In genomic region chr6:118379451-118380167, GRCm38 (mm10) we compare ENCODE assay signal across 8 mouse cellular contexts. TPM values are rescaled to one million over a fixed set of nuclear protein-coding genes. Genes with fewer than 3 reads are reported as not detected.
DNase-seq lines count a peak whose midpoint lies in the region; ATAC-seq and TF ChIP-seq lines count a peak whose summit lies in the region.

No protein-coding gene starts in this region.

- H3K27me3 ChIP-seq in kidney, embryonic 14.5 days (ENCODE audit: control insufficient read depth, insufficient read depth, low read length) = no peaks in the 10 kb centered on the region; the same call in 1 of the 2 replicates
- H3K27me3 ChIP-seq in limb, embryonic 14.5 days (ENCODE audit: control insufficient read depth, insufficient read depth, low read length) = no peaks in the 10 kb centered on the region
- no peaks in the 10 kb centered on the region for H3K27me3 ChIP-seq in midbrain, postnatal 0 days (ENCODE audit: insufficient read depth, low read length)
- H3K27me3 ChIP-seq in stomach, embryonic 16.5 days (ENCODE audit: control insufficient read depth, insufficient read depth, low read length) = 0 out of 2 replicates have a peak, but pooled peaks cover 3% of the 10 kb centered on the region

- H3K27ac ChIP-seq in kidney, embryonic 14.5 days (ENCODE audit: low read depth, low read length) = no peak overlapping the region
- H3K27ac ChIP-seq in limb, embryonic 14.5 days (replicated peaks; ENCODE audit: low read depth, low read length) = no peak overlapping the region
- no peak overlapping the region for H3K27ac ChIP-seq in midbrain, postnatal 0 days (ENCODE audit: low read depth, low read length)
- H3K27ac ChIP-seq in stomach, embryonic 16.5 days (ENCODE audit: low read length) = no peak overlapping the region

- no peaks in the 10 kb centered on the region for H3K9me3 ChIP-seq in kidney, embryonic 14.5 days (ENCODE audit: control insufficient read depth, low read length)
- H3K9me3 ChIP-seq in limb, embryonic 14.5 days (ENCODE audit: control insufficient read depth, low read length) = no peaks in the 10 kb centered on the region
- no peaks in the 10 kb centered on the region for H3K9me3 ChIP-seq in midbrain, postnatal 0 days (ENCODE audit: low read length)
- H3K9me3 ChIP-seq in stomach, embryonic 16.5 days (replicated peaks; ENCODE audit: control insufficient read depth, low read length) = no peaks in the 10 kb centered on the region

- peaks cover 3% of the 10 kb centered on the region; the same call in 1 of the 2 replicates for H3K4me1 ChIP-seq in kidney, embryonic 14.5 days (ENCODE audit: control insufficient read depth, insufficient read depth, low read length)
- 0 out of 2 replicates have a peak, but pooled peaks cover 4% of the 10 kb centered on the region for H3K4me1 ChIP-seq in limb, embryonic 14.5 days (ENCODE audit: control insufficient read depth, insufficient read depth, low read length)
- no peaks in the 10 kb centered on the region for H3K4me1 ChIP-seq in midbrain, postnatal 0 days (ENCODE audit: insufficient read depth, low read length)
- H3K4me1 ChIP-seq in stomach, embryonic 16.5 days (ENCODE audit: control insufficient read depth, insufficient read depth, low read length) = no peaks in the 10 kb centered on the region

- TF ChIP-seq POLR2A in limb, embryonic 14.5 days (IDR thresholded peaks at IDR 0.05; ENCODE audit: borderline replicate concordance, extremely low read depth, insufficient read depth, insufficient read length) = no peak

- TF ChIP-seq CTCF in midbrain, postnatal 0 days (IDR thresholded peaks at IDR 0.05) = peak; percentile 98

- no peak overlapping the region for H3K9ac ChIP-seq in kidney, embryonic 14.5 days (ENCODE audit: low read depth, low read length)
- H3K9ac ChIP-seq in limb, embryonic 14.5 days (ENCODE audit: low read depth, low read length, severe bottlenecking) = no peak overlapping the region
- H3K9ac ChIP-seq in midbrain, postnatal 0 days (replicated peaks; ENCODE audit: low read length, poor library complexity, severe bottlenecking) = no peak overlapping the region
- no peak overlapping the region for H3K9ac ChIP-seq in stomach, embryonic 16.5 days (ENCODE audit: low read length)

- 35% methylated on average over 20 of the region's 20 CpGs for WGBS in kidney, embryonic 14.5 days
- WGBS in limb, embryonic 14.5 days = 31% methylated on average over 20 of the region's 20 CpGs
- WGBS in midbrain, postnatal 0 days = 25% methylated on average over 20 of the region's 20 CpGs
- WGBS in stomach, embryonic 16.5 days = 29% methylated on average over 20 of the region's 20 CpGs

- H3K4me3 ChIP-seq in kidney, embryonic 14.5 days (ENCODE audit: low read length) = no peak overlapping the region
- H3K4me3 ChIP-seq in limb, embryonic 14.5 days (replicated peaks; ENCODE audit: low read length) = no peak overlapping the region
- H3K4me3 ChIP-seq in midbrain, postnatal 0 days (ENCODE audit: low read depth, low read length) = no peak overlapping the region
- H3K4me3 ChIP-seq in stomach, embryonic 16.5 days (replicated peaks; ENCODE audit: low read length) = no peak overlapping the region

- DNase-seq in 3T3-L1 (ENCODE audit: low read depth, low spot score) (peak; percentile 71), ZHBTc4 (ENCODE audit: low read depth, low spot score) (peak; percentile 71)
- DNase-seq in embryo, embryonic 9.5 days (ENCODE audit: extremely low spot score) = peak; percentile 87
- DNase-seq in heart, adult 18-20 months = peak; percentile 41 to 83
- DNase-seq in limb, embryonic 14.5 days (ENCODE audit: low spot score) = peak; percentile 61
- peak; percentile 87 for DNase-seq in midbrain, postnatal 0 days (ENCODE audit: low spot score)

- peak overlapping the region; percentile 24; the same call in 1 of the 2 replicates for H3K4me2 ChIP-seq in kidney, embryonic 14.5 days (replicated peaks; ENCODE audit: low read depth, low read length)
- H3K4me2 ChIP-seq in limb, embryonic 14.5 days (replicated peaks; ENCODE audit: low read depth, low read length, severe bottlenecking) = peak overlapping the region; percentile 10; the same call in 1 of the 2 replicates
- H3K4me2 ChIP-seq in midbrain, postnatal 0 days (ENCODE audit: low read depth, low read length, poor library complexity, severe bottlenecking) = peak overlapping the region; percentile 40
- H3K4me2 ChIP-seq in stomach, embryonic 16.5 days (ENCODE audit: low read depth, low read length) = peak overlapping the region; percentile 23; the same call in 1 of the 2 replicates

- ATAC-seq in kidney, embryonic 14.5 days (ENCODE audit: low FRiP score, low TSS enrichment) = peak; percentile 78
- peak; percentile 72; the same call in 1 of the 2 replicates for ATAC-seq in limb, embryonic 14.5 days (ENCODE audit: low FRiP score, low read depth)
- ATAC-seq in midbrain, postnatal 0 days (ENCODE audit: low FRiP score) = peak; percentile 89
- ATAC-seq in stomach, embryonic 16.5 days (ENCODE audit: insufficient read depth, low FRiP score) = no peak

- peaks cover 20% of the 10 kb centered on the region for H3K36me3 ChIP-seq in kidney, embryonic 14.5 days (ENCODE audit: control insufficient read depth, insufficient read depth, low read length)
- H3K36me3 ChIP-seq in limb, embryonic 14.5 days (ENCODE audit: control insufficient read depth, insufficient read depth, low read length) = peaks cover 17% of the 10 kb centered on the region
- H3K36me3 ChIP-seq in midbrain, postnatal 0 days (ENCODE audit: insufficient read depth, low read length) = peaks cover 18% of the 10 kb centered on the region; the same call in 1 of the 2 replicates
- H3K36me3 ChIP-seq in stomach, embryonic 16.5 days (ENCODE audit: control insufficient read depth, insufficient read depth, low read length) = peaks cover 3% of the 10 kb centered on the region; the same call in 1 of the 2 replicates

RNA-seq across cellular contexts. Expression of gene Bms1, which starts 39.7 kb away (rescaled TPM):
- total RNA-seq in heart, adult 18-20 months (2021) = 10 to 100 TPM; 19.6 to 22.6 TPM
- 17.4 and 38.3 TPM in 2 replicates for polyA plus RNA-seq in kidney, embryonic 14.5 days (2014; fragmentation: Nextera tagmentation; extraction: Ambion mirVana)
- 14.1 and 24.4 TPM in 2 replicates for polyA plus RNA-seq in limb, embryonic 14.5 days (2012; rRNA removed)
- polyA plus RNA-seq in limb, embryonic 14.5 days (2014; fragmentation: Nextera tagmentation; extraction: Ambion mirVana) = 31.1 and 35.8 TPM in 2 replicates
- total RNA-seq in midbrain, postnatal 0 days (2014; rRNA removed) = 16.0 and 28.9 TPM in 2 replicates
- polyA plus RNA-seq in midbrain, postnatal 0 days (2015; fragmentation: Nextera tagmentation; extraction: Ambion mirVana) = 12.5 and 14.0 TPM in 2 replicates
- polyA plus RNA-seq in stomach, embryonic 16.5 days (2015; fragmentation: Nextera tagmentation; extraction: Ambion mirVana) = 30.1 and 31.1 TPM in 2 replicates
